Mouse (Mus musculus) MEL (cell line): Measurements from ENCODE around the gene Htr3b.

Experiments used
- CTCF ChIP-seq, 3 experiments: IDR thresholded peaks in 2 of 3; conservative IDR thresholded peaks in 1 of 3; 2 replicates each; pipeline ENCODE4 v1.5.1; 2011 to 2012; ENCODE audit warnings: low read length in 3 of 3, low read depth in 2 of 3, mild to moderate bottlenecking in 2 of 3, improper control_type of control experiment in 1 of 3, inconsistent platforms in 1 of 3, mixed read lengths in 1 of 3, moderate library complexity in 1 of 3; ENCODE audit not compliant: control insufficient read depth in 1 of 3, insufficient read depth in 1 of 3, poor library complexity in 1 of 3, severe bottlenecking in 1 of 3
- MAX ChIP-seq: IDR thresholded peaks from 2 replicates; pipeline ENCODE4 v1.6.1; 2011; ENCODE audit warnings: low read length, improper control_type of control experiment
- TAL1 ChIP-seq: IDR thresholded peaks from 2 replicates; pipeline ENCODE4 v1.6.1; 2012; ENCODE audit warnings: mild to moderate bottlenecking, inconsistent platforms, low read length, moderate library complexity, mixed read lengths
- ZC3H11A ChIP-seq: IDR thresholded peaks from 2 replicates; pipeline ENCODE4 v1.6.1; 2012; ENCODE audit warnings: low read depth, mild to moderate bottlenecking, inconsistent platforms, low read length, improper control_type of control experiment
- ZNF384 ChIP-seq: IDR thresholded peaks from 2 replicates; pipeline ENCODE4 v1.6.1; 2012; ENCODE audit warnings: low read depth, mild to moderate bottlenecking, inconsistent platforms, low read length, improper control_type of control experiment

- no peak for TF ChIP-seq ZNF384
- no peak for TF ChIP-seq MAX
- TF ChIP-seq CTCF (IDR thresholded peaks at IDR 0.05 in 2 of 3, conservative IDR thresholded peaks at IDR 0.05 in 1 of 3; ENCODE audit: control insufficient read depth in 1 of 3, insufficient read depth in 1 of 3, low read depth in 2 of 3, low read length in 3 of 3, poor library complexity in 1 of 3, severe bottlenecking in 1 of 3), result no peak
- no peak for TF ChIP-seq ZC3H11A
- no peak for TF ChIP-seq TAL1
Measured at GRCm38 (mm10) chr9:48980781-48981180, 16.0 kb upstream of the Htr3b start.
